ENCODE assay signal across 23 mouse cellular contexts in the genomic region with DNA sequence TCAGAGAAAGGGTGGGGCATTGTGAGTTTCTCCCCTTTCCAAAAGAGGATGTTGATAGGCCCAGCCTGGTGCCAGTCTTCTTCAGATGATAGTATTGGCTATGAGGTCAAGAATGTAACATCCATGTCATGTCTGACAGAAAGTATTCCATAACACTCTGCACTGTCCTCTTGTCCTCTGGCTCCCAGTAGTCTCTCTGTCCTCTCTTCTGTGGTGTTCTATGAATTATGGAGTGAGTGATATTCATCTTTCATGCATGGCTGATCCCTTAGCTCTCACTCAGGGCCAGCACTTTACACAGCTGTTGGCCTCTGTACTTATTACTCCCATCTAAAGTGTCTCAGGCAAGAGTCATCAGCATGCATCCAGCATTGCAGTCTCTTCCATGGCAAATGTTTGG.
DNase-seq lines count a peak whose midpoint lies in the region; ATAC-seq and TF ChIP-seq lines count a peak whose summit lies in the region.
"Had no signal": no experiment of that assay in that cellular context is flagged by ENCODE, and none has a peak within 500 bp of the region (broad histone marks: within the 10 kb centered on the region; RNA-seq: fewer than 3 reads in every experiment).

No protein-coding gene starts in this region.

- no peak overlapping the region for H3K4me2 ChIP-seq in lung, embryonic 15.5 days
- H3K4me2 ChIP-seq in midbrain, postnatal 0 days (ENCODE audit: low read depth, low read length, poor library complexity, severe bottlenecking): no peak overlapping the region
- H3K4me2 ChIP-seq: forebrain, embryonic 13.5 days; heart, embryonic 13.5 days; hindbrain, embryonic 14.5 days had no signal

- no peak for TF ChIP-seq CTCF in midbrain, postnatal 0 days (IDR thresholded peaks at IDR 0.05)

- no peaks in the 10 kb centered on the region for H3K27me3 ChIP-seq in lung, embryonic 15.5 days
- no peaks in the 10 kb centered on the region for H3K27me3 ChIP-seq in midbrain, postnatal 0 days (ENCODE audit: insufficient read depth, low read length)
- H3K27me3 ChIP-seq: forebrain, embryonic 13.5 days; heart, embryonic 13.5 days had no signal

- H3K9ac ChIP-seq in lung, embryonic 15.5 days: no peak overlapping the region
- no peak overlapping the region for H3K9ac ChIP-seq in midbrain, postnatal 0 days (replicated peaks; ENCODE audit: low read length, poor library complexity, severe bottlenecking)
- H3K9ac ChIP-seq: forebrain, embryonic 13.5 days; heart, embryonic 13.5 days; hindbrain, embryonic 14.5 days had no signal

- no peak overlapping the region for H3K4me3 ChIP-seq in lung, embryonic 15.5 days
- H3K4me3 ChIP-seq in midbrain, postnatal 0 days (ENCODE audit: low read depth, low read length): no peak overlapping the region
- H3K4me3 ChIP-seq: forebrain, embryonic 10.5 days; forebrain, embryonic 13.5 days; heart, adult 2 months; heart, embryonic 10.5 days; heart, embryonic 13.5 days had no signal

- no peak for DNase-seq in lung, postnatal 14 days
- peak; percentile 36 for DNase-seq in lung, postnatal 10 days
- no peak for DNase-seq in lung, adult 18-20 months
- peak; percentile 21 for DNase-seq in retina, postnatal 1 day
- DNase-seq in midbrain, postnatal 0 days (ENCODE audit: low spot score): no peak
- DNase-seq: adrenal gland, adult 8-10 months; adrenal gland, postnatal 25 days; cerebellum, adult 11-12 months; cerebellum, adult 8-10 months; cerebellum, postnatal 14 days; gastrocnemius, postnatal 10 days; gastrocnemius, postnatal 36 days; heart, adult 2 months; heart, postnatal 14 days; heart, postnatal 4 days had no signal

- no peak overlapping the region for H3K27ac ChIP-seq in lung, embryonic 15.5 days
- H3K27ac ChIP-seq in midbrain, postnatal 0 days (ENCODE audit: low read depth, low read length): no peak overlapping the region
- H3K27ac ChIP-seq: forebrain, embryonic 10.5 days; forebrain, embryonic 13.5 days; heart, adult 2 months; heart, embryonic 10.5 days; heart, embryonic 13.5 days; hindbrain, embryonic 14.5 days had no signal

- 0 out of 2 replicates have a peak, but pooled peaks cover 7% of the 10 kb centered on the region for H3K4me1 ChIP-seq in lung, embryonic 15.5 days
- H3K4me1 ChIP-seq in midbrain, postnatal 0 days (ENCODE audit: insufficient read depth, low read length): no peaks in the 10 kb centered on the region
- H3K4me1 ChIP-seq: forebrain, embryonic 10.5 days; forebrain, embryonic 13.5 days; heart, embryonic 10.5 days; heart, embryonic 13.5 days had no signal

- H3K9me3 ChIP-seq in lung, embryonic 15.5 days: no peaks in the 10 kb centered on the region
- no peaks in the 10 kb centered on the region for H3K9me3 ChIP-seq in midbrain, postnatal 0 days (ENCODE audit: low read length)
- H3K9me3 ChIP-seq: forebrain, embryonic 10.5 days; forebrain, embryonic 13.5 days; heart, embryonic 10.5 days; heart, embryonic 13.5 days had no signal

- ATAC-seq in lung, embryonic 15.5 days (ENCODE audit: borderline replicate concordance, extremely low read depth, low FRiP score, low TSS enrichment): peak; percentile 82
- no peak for ATAC-seq in midbrain, postnatal 0 days (ENCODE audit: low FRiP score)
- ATAC-seq: activated CD4-positive, CD25-positive, alpha-beta regulatory T cell, adult 4 months; forebrain, embryonic 13.5 days; forebrain, embryonic 16.5 days had no signal

- H3K36me3 ChIP-seq in lung, embryonic 15.5 days: no peaks in the 10 kb centered on the region
- H3K36me3 ChIP-seq in midbrain, postnatal 0 days (ENCODE audit: insufficient read depth, low read length): no peaks in the 10 kb centered on the region
- H3K36me3 ChIP-seq: forebrain, embryonic 10.5 days; heart, embryonic 10.5 days; heart, embryonic 13.5 days had no signal

Comparison
In these comparisons a context has a peak if more than half of its experiments do, and no peak if none do; other contexts are left out.
1. DNase-seq: peak in lung, postnatal 10 days (single experiment) and retina, postnatal 1 day (single experiment); none in lung, postnatal 14 days (single experiment), lung, adult 18-20 months (0 of 2) and midbrain, postnatal 0 days (single experiment).